Mouse (Mus musculus): ENCODE measurements at regions not wholly inside any gene's neighbourhood (a gene's known extent, or its start where the extent isn't known, plus 50 kb on each side); places are given as distances from the start of the nearest gene placed in this dataset.
"Not testable (repeated sequence)": the region's sequence is repeated elsewhere in the genome, so short reads cannot be mapped to it uniquely, and the experiment has no call there.

GRCm38 (mm10) chr10:118959623-118960022 lies 89.6 kb upstream of the Dyrk2 start:
- H3K4me2 ChIP-seq (ENCODE audit: low read depth, low read length), result no peak overlapping the region
- H3K27ac ChIP-seq (ENCODE audit: low read length), result no peak overlapping the region
- no peaks in the 10 kb centered on the region for H3K27me3 ChIP-seq (ENCODE audit: control insufficient read depth, insufficient read depth, low read depth, low read length)
- no peaks in the 10 kb centered on the region for H3K4me1 ChIP-seq (ENCODE audit: control insufficient read depth, low read depth, low read length)
- H3K9me3 ChIP-seq (replicated peaks; ENCODE audit: control insufficient read depth, low read length), result no peaks in the 10 kb centered on the region
- 70% methylated on average over 8 of the region's 8 CpGs for WGBS (ENCODE audit: insufficient replicate concordance)
- no peak overlapping the region for H3K9ac ChIP-seq (ENCODE audit: low read depth, low read length)
- H3K4me3 ChIP-seq (ENCODE audit: low read depth, low read length), result no peak overlapping the region
- no peaks in the 10 kb centered on the region for H3K36me3 ChIP-seq (ENCODE audit: control insufficient read depth, insufficient read depth)
- no peak for ATAC-seq (ENCODE audit: low read depth)

GRCm38 (mm10) chr10:118956352-118956751 lies 86.3 kb upstream of the Dyrk2 start:
- Histone ChIP-seq H3K9ac (ENCODE audit: low read depth, low read length) (no peak overlapping the region), H3K4me3 (ENCODE audit: low read depth, low read length) (no peak overlapping the region), H3K27ac (ENCODE audit: low read length) (no peak overlapping the region), H3K27me3 (ENCODE audit: control insufficient read depth, insufficient read depth, low read depth, low read length) (no peaks in the 10 kb centered on the region), H3K4me2 (ENCODE audit: low read depth, low read length) (no peak overlapping the region), H3K36me3 (ENCODE audit: control insufficient read depth, insufficient read depth) (no peaks in the 10 kb centered on the region), H3K9me3 (replicated peaks; ENCODE audit: control insufficient read depth, low read length) (no peaks in the 10 kb centered on the region), H3K4me1 (ENCODE audit: control insufficient read depth, low read depth, low read length) (no peaks in the 10 kb centered on the region)
- ATAC-seq (ENCODE audit: low read depth), result no peak
- 50% methylated on average over 9 of the region's 9 CpGs for WGBS (ENCODE audit: insufficient replicate concordance)

- no peak for ATAC-seq (ENCODE audit: low read depth)
- no peak overlapping the region for H3K27ac ChIP-seq (ENCODE audit: low read length)
- no peak overlapping the region for H3K4me3 ChIP-seq (ENCODE audit: low read depth, low read length)
- no peaks in the 10 kb centered on the region for H3K27me3 ChIP-seq (ENCODE audit: control insufficient read depth, insufficient read depth, low read depth, low read length)
- H3K9me3 ChIP-seq (replicated peaks; ENCODE audit: control insufficient read depth, low read length), result no peaks in the 10 kb centered on the region
- WGBS (ENCODE audit: insufficient replicate concordance), result 60% methylated on average over 6 of the region's 6 CpGs
- no peak overlapping the region for H3K9ac ChIP-seq (ENCODE audit: low read depth, low read length)
- H3K36me3 ChIP-seq (ENCODE audit: control insufficient read depth, insufficient read depth), result no peaks in the 10 kb centered on the region
- no peaks in the 10 kb centered on the region for H3K4me1 ChIP-seq (ENCODE audit: control insufficient read depth, low read depth, low read length)
- no peak overlapping the region for H3K4me2 ChIP-seq (ENCODE audit: low read depth, low read length)
Measured at GRCm38 (mm10) chr10:118953440-118953839, 83.4 kb upstream of the Dyrk2 start.

- no peak for ATAC-seq (ENCODE audit: low read depth)
- Histone ChIP-seq H3K27me3 (ENCODE audit: control insufficient read depth, insufficient read depth, low read depth, low read length) (no peaks in the 10 kb centered on the region), H3K9ac (ENCODE audit: low read depth, low read length) (no peak overlapping the region), H3K9me3 (replicated peaks; ENCODE audit: control insufficient read depth, low read length) (no peaks in the 10 kb centered on the region), H3K4me1 (ENCODE audit: control insufficient read depth, low read depth, low read length) (no peaks in the 10 kb centered on the region), H3K36me3 (ENCODE audit: control insufficient read depth, insufficient read depth) (no peaks in the 10 kb centered on the region), H3K4me3 (ENCODE audit: low read depth, low read length) (no peak overlapping the region), H3K4me2 (ENCODE audit: low read depth, low read length) (no peak overlapping the region), H3K27ac (ENCODE audit: low read length) (no peak overlapping the region)
- 69% methylated on average over 9 of the region's 9 CpGs for WGBS (ENCODE audit: insufficient replicate concordance)
Measured at GRCm38 (mm10) chr10:118952756-118953155, 82.7 kb upstream of the Dyrk2 start.

GRCm38 (mm10) chr10:118947724-118948123 lies 77.7 kb upstream of the Dyrk2 start:
- Histone ChIP-seq H3K36me3 (ENCODE audit: control insufficient read depth, insufficient read depth) (no peaks in the 10 kb centered on the region), H3K27me3 (ENCODE audit: control insufficient read depth, insufficient read depth, low read depth, low read length) (no peaks in the 10 kb centered on the region), H3K4me3 (ENCODE audit: low read depth, low read length) (no peak overlapping the region), H3K27ac (ENCODE audit: low read length) (no peak overlapping the region), H3K4me2 (ENCODE audit: low read depth, low read length) (no peak overlapping the region), H3K4me1 (ENCODE audit: control insufficient read depth, low read depth, low read length) (no peaks in the 10 kb centered on the region), H3K9me3 (replicated peaks; ENCODE audit: control insufficient read depth, low read length) (no peaks in the 10 kb centered on the region), H3K9ac (ENCODE audit: low read depth, low read length) (no peak overlapping the region)
- WGBS (ENCODE audit: insufficient replicate concordance), result 73% methylated on average over 6 of the region's 6 CpGs
- no peak for ATAC-seq (ENCODE audit: low read depth)

- Histone ChIP-seq H3K4me1 (ENCODE audit: control insufficient read depth, low read depth, low read length) (no peaks in the 10 kb centered on the region), H3K27ac (ENCODE audit: low read length) (no peak overlapping the region), H3K4me2 (ENCODE audit: low read depth, low read length) (no peak overlapping the region), H3K27me3 (ENCODE audit: control insufficient read depth, insufficient read depth, low read depth, low read length) (no peaks in the 10 kb centered on the region), H3K4me3 (ENCODE audit: low read depth, low read length) (no peak overlapping the region), H3K36me3 (ENCODE audit: control insufficient read depth, insufficient read depth) (no peaks in the 10 kb centered on the region), H3K9me3 (replicated peaks; ENCODE audit: control insufficient read depth, low read length) (no peaks in the 10 kb centered on the region), H3K9ac (ENCODE audit: low read depth, low read length) (no peak overlapping the region)
- WGBS (ENCODE audit: insufficient replicate concordance), result 51% methylated on average over 9 of the region's 9 CpGs
- no peak for ATAC-seq (ENCODE audit: low read depth)
Measured at GRCm38 (mm10) chr10:118947016-118947674, 77.1 kb upstream of the Dyrk2 start.

GRCm38 (mm10) chr10:118927316-118927715 lies 57.3 kb upstream of the Dyrk2 start:
- ATAC-seq (ENCODE audit: low read depth), result no peak
- H3K4me1 ChIP-seq (ENCODE audit: control insufficient read depth, low read depth, low read length), result no peaks in the 10 kb centered on the region
- H3K9ac ChIP-seq (ENCODE audit: low read depth, low read length), result no peak overlapping the region
- 76% methylated on average over 12 of the region's 12 CpGs for WGBS (ENCODE audit: insufficient replicate concordance)
- H3K36me3 ChIP-seq (ENCODE audit: control insufficient read depth, insufficient read depth), result no peaks in the 10 kb centered on the region
- H3K27me3 ChIP-seq (ENCODE audit: control insufficient read depth, insufficient read depth, low read depth, low read length), result no peaks in the 10 kb centered on the region
- no peak overlapping the region for H3K27ac ChIP-seq (ENCODE audit: low read length)
- H3K4me2 ChIP-seq (ENCODE audit: low read depth, low read length), result no peak overlapping the region
- H3K4me3 ChIP-seq (ENCODE audit: low read depth, low read length), result no peak overlapping the region
- H3K9me3 ChIP-seq (replicated peaks; ENCODE audit: control insufficient read depth, low read length), result no peaks in the 10 kb centered on the region

- Histone ChIP-seq H3K27me3 (ENCODE audit: control insufficient read depth, insufficient read depth, low read depth, low read length) (no peaks in the 10 kb centered on the region), H3K9me3 (replicated peaks; ENCODE audit: control insufficient read depth, low read length) (no peaks in the 10 kb centered on the region), H3K4me2 (ENCODE audit: low read depth, low read length) (no peak overlapping the region), H3K4me1 (ENCODE audit: control insufficient read depth, low read depth, low read length) (no peaks in the 10 kb centered on the region), H3K9ac (ENCODE audit: low read depth, low read length) (no peak overlapping the region), H3K36me3 (ENCODE audit: control insufficient read depth, insufficient read depth) (no peaks in the 10 kb centered on the region), H3K4me3 (ENCODE audit: low read depth, low read length) (no peak overlapping the region), H3K27ac (ENCODE audit: low read length) (no peak overlapping the region)
- 57% methylated on average over 15 of the region's 15 CpGs for WGBS (ENCODE audit: insufficient replicate concordance)
- ATAC-seq (ENCODE audit: low read depth), result no peak
Measured at GRCm38 (mm10) chr10:118923473-118924185, 53.6 kb upstream of the Dyrk2 start.

GRCm38 (mm10) chr10:118922120-118922519 lies 52.1 kb upstream of the Dyrk2 start:
- not testable (repeated sequence) for H3K27me3 ChIP-seq (ENCODE audit: control insufficient read depth, insufficient read depth, low read depth, low read length); H3K9ac ChIP-seq (ENCODE audit: low read depth, low read length); H3K9me3 ChIP-seq (replicated peaks; ENCODE audit: control insufficient read depth, low read length); H3K27ac ChIP-seq (ENCODE audit: low read length); H3K4me2 ChIP-seq (ENCODE audit: low read depth, low read length); H3K4me3 ChIP-seq (ENCODE audit: low read depth, low read length); H3K36me3 ChIP-seq (ENCODE audit: control insufficient read depth, insufficient read depth); ATAC-seq (ENCODE audit: low read depth); H3K4me1 ChIP-seq (ENCODE audit: control insufficient read depth, low read depth, low read length)

Measured in liver, embryonic 16.5 days (tissue).